Mouse (Mus musculus) embryonic fibroblast, embryonic 13.5 days (primary cell): Measurements from ENCODE around the gene Zfp280c. TPM values are rescaled to one million over a fixed set of nuclear protein-coding genes. Genes with fewer than 3 reads are reported as not detected.

Source experiments
- H3K27ac ChIP-seq: 2 replicates; pipeline ENCODE4 v1.5.1; 2012; ENCODE audit warnings: low read length, control low read depth, inconsistent platforms; ENCODE audit not compliant: insufficient read depth
- H3K4me1 ChIP-seq: 2 replicates; pipeline ENCODE4 v1.6.1; 2011; ENCODE audit warnings: low read length; ENCODE audit not compliant: control insufficient read depth, insufficient read depth
- H3K4me3 ChIP-seq: 2 replicates; pipeline ENCODE4 v1.5.1; 2011; ENCODE audit warnings: mild to moderate bottlenecking, control low read depth, low read length; ENCODE audit not compliant: insufficient read depth
- CTCF ChIP-seq: IDR thresholded peaks from 2 replicates; pipeline ENCODE4 v1.5.1; 2011; ENCODE audit warnings: mild to moderate bottlenecking, control low read depth, low read length, moderate library complexity, borderline replicate concordance; ENCODE audit not compliant: insufficient read depth
- POLR2A ChIP-seq: IDR thresholded peaks from 2 replicates; pipeline ENCODE4 v1.6.1; 2011; ENCODE audit warnings: low read depth, mild to moderate bottlenecking, control low read depth, low read length, moderate library complexity
- polyA plus RNA-seq: library from polyadenylated mRNA; stranded (reverse); fragments of >200 nt; gene quantifications from 2 replicates; pipeline ENCODE4 v1.2.4, GENCODE M21; 2011; ENCODE audit warnings: low read depth; ENCODE audit not compliant: missing spikeins, insufficient read length

Gene Zfp280c
- 22.1 and 29.3 TPM in 2 replicates for polyA plus RNA-seq

DNA sequence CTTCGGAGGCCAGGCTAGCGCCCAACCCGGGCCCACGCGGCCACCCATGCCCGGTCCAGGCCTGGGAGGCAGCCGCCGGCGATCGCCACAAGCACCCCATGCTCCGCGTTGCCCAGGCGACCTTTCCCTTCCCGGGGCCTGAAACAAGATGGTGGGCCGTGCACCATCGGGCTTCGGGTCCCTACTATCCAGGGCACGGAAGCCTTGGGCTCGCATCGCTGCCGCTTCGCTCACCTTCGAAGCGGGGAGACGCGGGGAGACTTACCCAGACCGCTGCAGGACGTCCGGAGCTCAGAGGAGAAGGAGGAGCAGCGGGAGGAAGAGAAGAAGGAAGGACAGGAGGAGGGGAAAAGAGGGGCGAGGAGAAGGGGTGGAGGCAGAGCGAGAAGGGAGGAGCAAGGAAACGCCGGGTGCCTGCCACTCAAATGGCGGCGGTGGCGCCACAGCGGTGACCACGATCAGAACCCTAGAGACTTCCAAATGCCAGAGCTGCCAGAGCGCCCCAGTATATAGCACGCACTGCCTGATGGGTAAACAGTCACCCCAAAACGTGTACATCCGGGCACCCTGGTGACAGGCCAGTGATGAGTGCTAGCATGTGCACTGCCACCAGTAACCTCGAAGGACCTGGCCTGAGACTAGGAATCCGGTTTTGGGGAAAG, at the start of gene Zfp280c:
Gene Zfp280c (minus strand): TSS at position 406 of the 662 bp plus-strand sequence.
- no peaks in the 10 kb centered on the region for H3K4me1 ChIP-seq
- H3K4me3 ChIP-seq, result peak within 1 kb of the TSS; percentile 59
- 0 out of 2 replicates have a peak within 1 kb of the TSS, but pooled peaks have one; percentile 12 for H3K27ac ChIP-seq
- TF ChIP-seq CTCF (no peak), POLR2A (peak; percentile 91)

DNA sequence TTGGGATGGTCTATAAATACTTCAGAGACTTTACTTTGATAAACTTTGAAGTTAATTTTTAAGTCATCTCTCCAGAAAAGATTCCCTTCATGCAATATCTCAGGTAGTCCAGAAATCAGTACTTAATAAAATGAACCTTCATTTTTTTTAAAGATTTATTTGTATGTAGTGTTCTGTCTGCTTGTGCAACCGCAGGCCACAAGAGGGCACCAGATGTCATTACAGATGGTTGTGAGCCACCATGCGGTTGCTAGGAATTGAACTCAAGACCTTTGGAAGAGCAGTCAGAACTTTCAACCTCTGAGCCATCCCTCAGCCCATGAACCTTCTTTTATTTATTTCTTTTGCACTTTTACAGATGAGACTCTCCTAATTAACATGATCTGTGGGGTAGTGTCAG, 42.7 kb upstream of the Zfp280c start:
- no peak overlapping the region for H3K4me3 ChIP-seq
- no peaks in the 10 kb centered on the region for H3K4me1 ChIP-seq
- no peak overlapping the region for H3K27ac ChIP-seq
- TF ChIP-seq POLR2A (no peak), CTCF (peak; percentile 17; the same call in 1 of the 2 replicates)

DNA sequence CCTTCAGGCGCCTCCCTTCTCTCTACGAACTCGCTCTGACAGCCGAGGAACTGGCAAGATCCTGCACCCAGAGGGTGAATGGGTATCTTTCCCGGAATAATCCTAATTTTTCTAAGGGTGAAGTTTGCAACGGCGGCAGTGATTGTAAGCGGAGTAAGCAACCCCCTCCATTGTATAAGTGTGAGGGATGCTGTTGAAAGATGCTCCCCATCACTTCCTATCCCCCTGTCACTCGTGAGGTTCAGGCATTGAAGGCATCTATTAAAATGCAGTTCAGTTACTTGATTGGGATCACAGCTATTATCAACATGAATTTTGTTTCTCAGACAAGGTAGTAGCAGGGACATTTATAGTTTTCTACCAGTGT, 29.7 kb upstream of the Zfp280c start:
- H3K4me3 ChIP-seq, result peak overlapping the region; percentile 66
- no peak for TF ChIP-seq CTCF
- no peak for TF ChIP-seq POLR2A
- no peaks in the 10 kb centered on the region for H3K4me1 ChIP-seq
- H3K27ac ChIP-seq, result no peak overlapping the region

DNA sequence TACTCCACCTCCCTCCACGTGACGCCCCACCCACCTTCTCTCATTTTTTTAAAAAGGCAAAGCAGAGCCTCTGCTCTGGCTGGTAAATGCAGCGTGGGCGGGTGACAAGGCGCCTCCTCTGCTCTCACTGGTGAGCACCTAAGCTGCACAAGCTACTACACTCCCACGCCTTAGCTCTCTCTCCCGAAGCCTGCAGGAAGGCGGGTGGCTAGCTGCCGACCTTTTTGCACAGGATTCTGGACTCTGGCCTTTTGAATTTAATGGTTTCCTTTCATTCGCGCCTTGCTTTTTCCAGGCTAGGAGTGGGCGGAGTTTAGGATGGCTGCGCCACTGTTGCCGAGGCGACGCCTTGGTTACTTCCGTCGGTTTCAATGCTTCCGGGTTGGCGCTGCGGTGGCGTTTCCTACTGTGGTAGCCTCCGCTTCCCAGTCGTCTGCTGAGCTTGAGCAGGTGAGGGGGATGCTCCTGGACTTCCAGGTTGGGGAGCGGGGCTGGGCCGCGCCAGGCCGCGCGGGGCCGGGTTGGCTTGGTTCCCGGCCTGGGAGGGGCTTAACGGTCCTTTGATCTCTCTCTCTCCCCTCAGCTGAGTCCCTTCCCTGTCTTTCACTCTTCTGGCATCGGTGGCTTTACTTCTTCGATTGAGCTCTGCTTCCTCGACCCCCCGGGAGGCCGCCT, 29.2 kb upstream of the Zfp280c start, which contains the start of gene Slc25a14:
Gene Slc25a14 (plus strand): TSS at position 35 of the 675 bp plus-strand sequence.
- Histone ChIP-seq H3K4me1 (no peaks in the 10 kb centered on the region), H3K4me3 (peak within 1 kb of the TSS; percentile 66), H3K27ac (peak within 1 kb of the TSS; percentile 65)
- TF ChIP-seq CTCF (no peak), POLR2A (peak; percentile 48)

DNA sequence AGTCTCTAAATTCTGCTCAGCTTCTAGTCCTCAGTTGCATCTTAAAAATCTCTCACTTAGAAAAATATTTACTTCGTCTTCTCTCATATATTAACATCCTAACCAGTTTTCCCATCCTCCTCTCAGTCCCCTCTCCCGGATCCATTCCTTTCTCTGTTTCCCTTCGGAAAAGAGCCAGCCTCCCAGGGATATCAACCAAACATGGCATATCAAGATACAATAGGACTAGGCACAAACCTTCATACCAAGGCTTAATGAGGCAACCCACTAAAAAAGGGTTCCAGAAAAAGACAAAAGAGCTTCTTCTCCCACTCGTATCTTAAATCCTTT, 28.7 kb upstream of the Zfp280c start:
- TF ChIP-seq CTCF, result no peak

DNA sequence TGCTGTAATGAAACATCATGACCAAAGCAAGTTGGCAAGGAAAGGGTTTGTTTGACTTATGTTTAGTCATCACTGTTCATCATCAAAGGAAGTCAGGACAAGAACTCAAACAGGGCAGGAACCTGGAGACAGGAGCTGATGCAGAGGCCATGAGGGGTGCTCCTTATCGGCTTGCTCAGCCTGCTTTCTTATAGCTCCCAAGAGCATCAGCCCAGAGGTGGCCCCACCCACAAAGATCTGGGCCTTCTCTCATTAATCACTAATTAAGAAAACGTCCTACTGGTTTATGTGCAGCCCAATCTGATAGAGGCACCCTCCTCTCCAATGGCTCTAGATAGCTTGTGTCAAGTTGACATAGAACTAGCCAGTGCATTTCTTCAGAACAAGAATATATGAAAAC, 10.6 kb upstream of the Zfp280c start:
- Histone ChIP-seq H3K27ac (no peak overlapping the region), H3K4me3 (no peak overlapping the region), H3K4me1 (no peaks in the 10 kb centered on the region)
- TF ChIP-seq POLR2A (no peak), CTCF (no peak)

More for the DNA sequence above, 28.7 kb upstream of the Zfp280c start:
- Histone ChIP-seq H3K4me1 (no peaks in the 10 kb centered on the region), H3K27ac (peak overlapping the region; percentile 65), H3K4me3 (peak overlapping the region; percentile 66)

DNA sequence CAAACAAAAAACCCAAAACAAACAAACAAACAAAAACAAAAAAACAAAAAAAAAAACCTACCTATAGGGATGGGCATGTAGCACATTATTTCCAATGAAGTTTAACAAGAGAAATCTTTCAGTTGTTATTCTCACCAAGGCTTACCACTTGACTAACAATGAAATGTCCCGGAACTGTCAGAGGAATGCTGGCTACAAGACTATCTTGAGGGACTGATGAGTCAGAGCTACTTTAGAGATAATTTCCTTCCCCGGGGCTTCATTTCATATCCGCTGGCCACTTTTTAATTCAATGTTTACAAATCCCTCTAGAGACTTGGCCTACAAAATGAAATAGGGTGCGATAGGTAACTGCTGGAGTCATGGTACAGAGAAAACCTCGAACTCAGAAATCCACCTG, 2.6 kb upstream of the Zfp280c start:
- TF ChIP-seq CTCF (no peak), POLR2A (no peak)

DNA sequence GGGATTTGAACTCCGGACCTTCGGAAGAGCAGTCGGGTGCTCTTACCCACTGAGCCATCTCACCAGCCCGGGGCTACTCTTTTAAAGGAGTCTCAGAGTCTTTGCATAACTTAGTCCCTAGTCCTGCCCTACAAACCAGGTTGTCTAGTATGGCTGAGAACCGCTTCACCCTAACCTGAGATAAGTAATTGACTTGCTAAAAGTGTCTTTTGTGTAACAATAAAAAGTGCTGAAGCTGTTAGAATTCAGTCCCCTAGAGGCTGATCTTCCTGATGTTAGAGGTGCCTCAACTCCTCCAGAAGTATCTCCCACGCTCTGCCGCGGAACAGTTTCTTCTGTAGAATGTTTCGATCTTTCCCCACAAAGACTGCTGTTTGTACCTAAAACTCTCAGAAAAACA, 1.7 kb upstream of the Zfp280c start:
- H3K4me1 ChIP-seq, result no peaks in the 10 kb centered on the region

More for the DNA sequence above, 2.6 kb upstream of the Zfp280c start:
- Histone ChIP-seq H3K27ac (no peak overlapping the region), H3K4me3 (no peak overlapping the region), H3K4me1 (no peaks in the 10 kb centered on the region)

DNA sequence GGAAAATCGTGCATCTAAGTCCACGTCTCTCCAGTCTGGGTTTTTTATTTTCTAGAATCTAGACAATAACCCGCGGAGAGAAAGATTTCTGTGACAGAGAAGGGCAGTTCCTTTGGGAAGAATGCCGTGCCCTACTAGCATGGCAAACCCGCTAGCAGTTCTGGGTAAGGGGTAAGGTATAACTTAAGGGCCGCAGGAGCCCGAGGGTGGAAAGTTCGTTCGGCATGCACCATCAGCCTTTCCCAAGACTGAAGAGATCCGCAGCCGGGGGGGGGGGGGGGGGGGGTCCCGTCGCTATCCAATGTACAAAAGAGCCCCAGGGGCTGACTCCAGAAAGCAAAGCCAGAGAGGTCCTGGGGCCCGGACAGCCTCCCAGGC, 594 bp downstream of the Zfp280c start:
- no peak overlapping the region for H3K27ac ChIP-seq
- H3K4me1 ChIP-seq, result no peaks in the 10 kb centered on the region
- H3K4me3 ChIP-seq, result peak overlapping the region; percentile 59
- TF ChIP-seq POLR2A (no peak), CTCF (no peak)

More for the DNA sequence above, 1.7 kb upstream of the Zfp280c start:
- H3K27ac ChIP-seq, result no peak overlapping the region
- no peak overlapping the region for H3K4me3 ChIP-seq
- TF ChIP-seq CTCF (no peak), POLR2A (no peak)

DNA sequence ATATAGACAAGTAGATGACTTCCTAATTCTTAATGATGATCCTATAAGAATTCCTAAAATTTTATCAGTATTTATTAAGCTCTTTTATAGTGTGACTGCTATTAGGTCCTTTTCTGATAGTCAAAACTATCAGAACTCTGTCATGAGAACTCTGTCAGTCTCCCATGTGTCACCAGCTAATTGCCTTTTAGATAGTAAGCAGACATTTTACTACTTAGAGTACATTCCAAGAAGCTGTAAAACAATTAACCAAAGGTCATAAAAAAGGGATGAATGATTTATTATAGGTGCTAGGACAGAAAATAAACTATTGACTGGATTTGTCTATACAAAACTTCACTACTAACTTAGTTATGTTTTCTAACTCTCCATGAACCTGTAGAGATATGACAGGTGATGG, 11.0 kb downstream of the Zfp280c start:
- Histone ChIP-seq H3K27ac (no peak overlapping the region), H3K4me1 (no peaks in the 10 kb centered on the region), H3K4me3 (no peak overlapping the region)
- TF ChIP-seq POLR2A (no peak), CTCF (no peak)
